Mouse (Mus musculus): Measurements from ENCODE around the gene Aftph. TPM values are rescaled to one million over a fixed set of nuclear protein-coding genes. Genes with fewer than 3 reads are reported as not detected.

Aftph gene
- polyA plus RNA-seq, 1 experiment: 5.4 TPM

GRCm38 (mm10) chr11:20784776-20785175 lies 43.4 kb upstream of the Aftph start:
- Histone ChIP-seq H3K4me3 (ENCODE audit: insufficient read depth, poor library complexity, severe bottlenecking) (no peak overlapping the region), H3K79me3 (ENCODE audit: low read depth) (no peaks in the 10 kb centered on the region), H3K79me2 (ENCODE audit: control insufficient read depth, insufficient read depth) (no peaks in the 10 kb centered on the region), H3ac (ENCODE audit: control insufficient read depth, insufficient read length, low read depth) (no peak overlapping the region), H3K36me3 (ENCODE audit: control insufficient read depth, insufficient read depth) (no peaks in the 10 kb centered on the region), H3K27me3 (ENCODE audit: control insufficient read depth, insufficient read depth, insufficient read length) (peaks cover 6% of the 10 kb centered on the region)
- TF ChIP-seq FOSL1 (IDR thresholded peaks at IDR 0.05; ENCODE audit: insufficient read depth, low read length, poor library complexity, severe bottlenecking) (no peak), MYOG (IDR thresholded peaks at IDR 0.05; ENCODE audit: control insufficient read depth, extremely low read depth, insufficient read length) (no peak), CTCF (IDR thresholded peaks at IDR 0.05; ENCODE audit: control insufficient read depth, insufficient read depth, insufficient read length) (no peak), USF1 (IDR thresholded peaks at IDR 0.05; ENCODE audit: low read depth) (no peak), MYOD1 (IDR thresholded peaks at IDR 0.05; ENCODE audit: control insufficient read depth, insufficient read length, low read depth) (no peak), CEBPB (IDR thresholded peaks at IDR 0.05; ENCODE audit: low read depth) (no peak), MAX (IDR thresholded peaks at IDR 0.05) (no peak)

- Histone ChIP-seq H3K36me3 (ENCODE audit: control insufficient read depth, insufficient read depth) (no peaks in the 10 kb centered on the region), H3K27me3 (ENCODE audit: control insufficient read depth, insufficient read depth, insufficient read length) (peaks cover 6% of the 10 kb centered on the region)
These were observed 42.1 kb upstream of the Aftph start for GRCm38 (mm10) chr11:20783467-20783866.

GRCm38 (mm10) chr11:20782620-20783019 lies 41.2 kb upstream of the Aftph start:
- Histone ChIP-seq H3ac (ENCODE audit: control insufficient read depth, insufficient read length, low read depth) (no peak overlapping the region), H3K4me3 (ENCODE audit: insufficient read depth, poor library complexity, severe bottlenecking) (no peak overlapping the region), H3K79me3 (ENCODE audit: low read depth) (no peaks in the 10 kb centered on the region), H3K27me3 (ENCODE audit: control insufficient read depth, insufficient read depth, insufficient read length) (peaks cover 6% of the 10 kb centered on the region), H3K79me2 (ENCODE audit: control insufficient read depth, insufficient read depth) (no peaks in the 10 kb centered on the region), H3K36me3 (ENCODE audit: control insufficient read depth, insufficient read depth) (no peaks in the 10 kb centered on the region)
- TF ChIP-seq MYOG (IDR thresholded peaks at IDR 0.05; ENCODE audit: control insufficient read depth, extremely low read depth, insufficient read length): no peak
- no peak for TF ChIP-seq CTCF (IDR thresholded peaks at IDR 0.05; ENCODE audit: control insufficient read depth, insufficient read depth, insufficient read length)
- no peak for TF ChIP-seq MYOD1 (IDR thresholded peaks at IDR 0.05; ENCODE audit: control insufficient read depth, insufficient read length, low read depth)
- TF ChIP-seq USF1 (IDR thresholded peaks at IDR 0.05; ENCODE audit: low read depth): no peak
- TF ChIP-seq CEBPB (IDR thresholded peaks at IDR 0.05; ENCODE audit: low read depth): no peak
- no peak for TF ChIP-seq MAX (IDR thresholded peaks at IDR 0.05)
- TF ChIP-seq FOSL1 (IDR thresholded peaks at IDR 0.05; ENCODE audit: insufficient read depth, low read length, poor library complexity, severe bottlenecking): no peak

More at GRCm38 (mm10) chr11:20783467-20783866, 42.1 kb upstream of the Aftph start:
- Histone ChIP-seq H3ac (ENCODE audit: control insufficient read depth, insufficient read length, low read depth) (no peak overlapping the region), H3K4me3 (ENCODE audit: insufficient read depth, poor library complexity, severe bottlenecking) (no peak overlapping the region), H3K79me3 (ENCODE audit: low read depth) (no peaks in the 10 kb centered on the region), H3K79me2 (ENCODE audit: control insufficient read depth, insufficient read depth) (no peaks in the 10 kb centered on the region)
- TF ChIP-seq MYOG (IDR thresholded peaks at IDR 0.05; ENCODE audit: control insufficient read depth, extremely low read depth, insufficient read length): no peak
- no peak for TF ChIP-seq CEBPB (IDR thresholded peaks at IDR 0.05; ENCODE audit: low read depth)

GRCm38 (mm10) chr11:20780312-20780711 lies 38.9 kb upstream of the Aftph start:
- H3K79me2 ChIP-seq (ENCODE audit: control insufficient read depth, insufficient read depth): no peaks in the 10 kb centered on the region
- no peaks in the 10 kb centered on the region for H3K79me3 ChIP-seq (ENCODE audit: low read depth)
- no peak for TF ChIP-seq MAX (IDR thresholded peaks at IDR 0.05)
- no peak for TF ChIP-seq FOSL1 (IDR thresholded peaks at IDR 0.05; ENCODE audit: insufficient read depth, low read length, poor library complexity, severe bottlenecking)
- no peaks in the 10 kb centered on the region for H3K36me3 ChIP-seq (ENCODE audit: control insufficient read depth, insufficient read depth)
- H3K4me3 ChIP-seq (ENCODE audit: insufficient read depth, poor library complexity, severe bottlenecking): no peak overlapping the region
- no peak overlapping the region for H3ac ChIP-seq (ENCODE audit: control insufficient read depth, insufficient read length, low read depth)
- peaks cover 6% of the 10 kb centered on the region for H3K27me3 ChIP-seq (ENCODE audit: control insufficient read depth, insufficient read depth, insufficient read length)

GRCm38 (mm10) chr11:20778861-20779563 lies 37.6 kb upstream of the Aftph start:
- Histone ChIP-seq H3K79me2 (ENCODE audit: control insufficient read depth, insufficient read depth) (no peaks in the 10 kb centered on the region), H3K27me3 (ENCODE audit: control insufficient read depth, insufficient read depth, insufficient read length) (peaks cover 6% of the 10 kb centered on the region), H3K79me3 (ENCODE audit: low read depth) (no peaks in the 10 kb centered on the region), H3K4me3 (ENCODE audit: insufficient read depth, poor library complexity, severe bottlenecking) (no peak overlapping the region), H3ac (ENCODE audit: control insufficient read depth, insufficient read length, low read depth) (no peak overlapping the region), H3K36me3 (ENCODE audit: control insufficient read depth, insufficient read depth) (no peaks in the 10 kb centered on the region)
- TF ChIP-seq CEBPB (IDR thresholded peaks at IDR 0.05; ENCODE audit: low read depth) (no peak), MYOG (IDR thresholded peaks at IDR 0.05; ENCODE audit: control insufficient read depth, extremely low read depth, insufficient read length) (no peak)

- no peaks in the 10 kb centered on the region for H3K36me3 ChIP-seq (ENCODE audit: control insufficient read depth, insufficient read depth)
- no peak for TF ChIP-seq CTCF (IDR thresholded peaks at IDR 0.05; ENCODE audit: control insufficient read depth, insufficient read depth, insufficient read length)
- H3K27me3 ChIP-seq (ENCODE audit: control insufficient read depth, insufficient read depth, insufficient read length): peaks cover 6% of the 10 kb centered on the region
- H3K79me3 ChIP-seq (ENCODE audit: low read depth): no peaks in the 10 kb centered on the region
- H3K79me2 ChIP-seq (ENCODE audit: control insufficient read depth, insufficient read depth): no peaks in the 10 kb centered on the region
- H3K4me3 ChIP-seq (ENCODE audit: insufficient read depth, poor library complexity, severe bottlenecking): no peak overlapping the region
- H3ac ChIP-seq (ENCODE audit: control insufficient read depth, insufficient read length, low read depth): no peak overlapping the region
These were observed 36.9 kb upstream of the Aftph start for GRCm38 (mm10) chr11:20778298-20778697.
